Mouse (Mus musculus): ENCODE measurements at regions not wholly inside any gene's neighbourhood (a gene's known extent, or its start where the extent isn't known, plus 50 kb on each side); places are given as distances from the start of the nearest gene placed in this dataset.

DNA sequence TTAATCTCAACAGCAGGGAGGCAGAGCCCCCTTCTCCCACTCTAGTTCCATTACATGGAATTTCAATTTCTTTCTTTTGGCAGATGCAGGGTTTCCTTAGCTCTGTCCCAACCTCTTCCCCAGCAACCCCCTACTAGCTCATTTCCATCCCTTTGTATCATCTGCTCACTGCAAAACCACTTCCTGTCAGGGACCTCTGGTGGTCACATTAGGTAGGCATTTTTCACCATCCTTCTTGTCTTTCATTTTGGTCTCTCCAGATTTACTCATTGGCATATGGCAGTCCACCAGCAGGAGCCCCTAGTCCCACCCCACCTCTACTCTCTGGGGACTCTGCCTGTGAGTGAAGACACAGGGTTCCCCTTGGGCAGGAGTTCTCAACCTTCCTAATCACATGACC is 597.6 kb downstream of the Plekhb2 start:
- H3K4me3 ChIP-seq (ENCODE audit: low read depth, low read length): no peak overlapping the region
- no peaks in the 10 kb centered on the region for H3K36me3 ChIP-seq (replicated peaks; ENCODE audit: control insufficient read depth, insufficient read depth, low read depth, low read length)
- H3K4me2 ChIP-seq (ENCODE audit: low read depth, low read length): no peak overlapping the region
- ATAC-seq (replicated peaks; ENCODE audit: insufficient number of reproducible peaks, low FRiP score, low TSS enrichment, low read depth) (no peak), DNase-seq (ENCODE audit: low spot score) (no peak)
- H3K4me1 ChIP-seq (ENCODE audit: control insufficient read depth, insufficient read depth, low read length): no peaks in the 10 kb centered on the region
- no peaks in the 10 kb centered on the region for H3K9me3 ChIP-seq (replicated peaks; ENCODE audit: control insufficient read depth, low read length)
- H3K27ac ChIP-seq (replicated peaks; ENCODE audit: low read depth, low read length): no peak overlapping the region
- no peak overlapping the region for H3K9ac ChIP-seq (replicated peaks; ENCODE audit: low read length)
- no peaks in the 10 kb centered on the region for H3K27me3 ChIP-seq (ENCODE audit: control insufficient read depth, insufficient read depth, low read length)

GRCm38 (mm10) chr1:35452441-35453107 is 602.8 kb downstream of the Plekhb2 start:
- DNase-seq (ENCODE audit: low spot score) (no peak), ATAC-seq (replicated peaks; ENCODE audit: insufficient number of reproducible peaks, low FRiP score, low TSS enrichment, low read depth) (no peak)
- WGBS: 87% methylated on average over 19 of the region's 19 CpGs
- no peaks in the 10 kb centered on the region for H3K4me1 ChIP-seq (ENCODE audit: control insufficient read depth, insufficient read depth, low read length)
- H3K36me3 ChIP-seq (replicated peaks; ENCODE audit: control insufficient read depth, insufficient read depth, low read depth, low read length): no peaks in the 10 kb centered on the region
- no peak overlapping the region for H3K27ac ChIP-seq (replicated peaks; ENCODE audit: low read depth, low read length)
- no peak overlapping the region for H3K4me3 ChIP-seq (ENCODE audit: low read depth, low read length)
- H3K9ac ChIP-seq (replicated peaks; ENCODE audit: low read length): no peak overlapping the region
- H3K4me2 ChIP-seq (ENCODE audit: low read depth, low read length): no peak overlapping the region
- H3K9me3 ChIP-seq (replicated peaks; ENCODE audit: control insufficient read depth, low read length): no peaks in the 10 kb centered on the region
- no peaks in the 10 kb centered on the region for H3K27me3 ChIP-seq (ENCODE audit: control insufficient read depth, insufficient read depth, low read length)

DNA sequence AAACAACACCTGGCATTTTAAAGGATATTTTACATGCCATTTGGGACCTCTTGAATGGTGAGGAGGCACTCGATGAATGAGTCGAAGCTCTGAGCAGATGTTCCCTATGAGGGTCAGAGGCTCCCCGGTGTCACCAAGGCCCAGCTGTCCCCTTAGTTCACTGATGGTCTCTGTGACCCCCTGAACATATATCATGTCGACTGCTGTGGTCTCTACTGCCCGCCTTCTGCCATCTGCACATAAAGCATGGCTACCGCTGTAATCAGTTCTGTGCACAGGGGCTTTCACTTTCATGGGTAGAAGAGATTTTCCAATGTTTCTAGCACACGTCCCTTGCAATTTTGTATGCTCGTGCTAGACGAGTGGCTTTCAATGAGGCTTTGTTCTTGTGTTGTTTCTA is 607.8 kb downstream of the Plekhb2 start:
- no peaks in the 10 kb centered on the region for H3K36me3 ChIP-seq (replicated peaks; ENCODE audit: control insufficient read depth, insufficient read depth, low read depth, low read length)
- no peaks in the 10 kb centered on the region for H3K4me1 ChIP-seq (ENCODE audit: control insufficient read depth, insufficient read depth, low read length)
- H3K9ac ChIP-seq (replicated peaks; ENCODE audit: low read length): no peak overlapping the region
- DNase-seq (ENCODE audit: low spot score): no peak
- no peaks in the 10 kb centered on the region for H3K9me3 ChIP-seq (replicated peaks; ENCODE audit: control insufficient read depth, low read length)
- WGBS: 84% methylated on average over 9 of the region's 9 CpGs
- H3K4me2 ChIP-seq (ENCODE audit: low read depth, low read length): no peak overlapping the region
- H3K4me3 ChIP-seq (ENCODE audit: low read depth, low read length): no peak overlapping the region
- no peak for ATAC-seq (replicated peaks; ENCODE audit: insufficient number of reproducible peaks, low FRiP score, low TSS enrichment, low read depth)
- H3K27ac ChIP-seq (replicated peaks; ENCODE audit: low read depth, low read length): no peak overlapping the region
- no peaks in the 10 kb centered on the region for H3K27me3 ChIP-seq (ENCODE audit: control insufficient read depth, insufficient read depth, low read length)

GRCm38 (mm10) chr1:35465081-35465480 is 603.1 kb upstream of the Hs6st1 start:
- ATAC-seq (replicated peaks; ENCODE audit: insufficient number of reproducible peaks, low FRiP score, low TSS enrichment, low read depth) (no peak), DNase-seq (ENCODE audit: low spot score) (no peak)
- Histone ChIP-seq H3K9me3 (replicated peaks; ENCODE audit: control insufficient read depth, low read length) (no peaks in the 10 kb centered on the region), H3K36me3 (replicated peaks; ENCODE audit: control insufficient read depth, insufficient read depth, low read depth, low read length) (no peaks in the 10 kb centered on the region), H3K4me3 (ENCODE audit: low read depth, low read length) (no peak overlapping the region), H3K4me1 (ENCODE audit: control insufficient read depth, insufficient read depth, low read length) (no peaks in the 10 kb centered on the region), H3K4me2 (ENCODE audit: low read depth, low read length) (no peak overlapping the region), H3K27me3 (ENCODE audit: control insufficient read depth, insufficient read depth, low read length) (no peaks in the 10 kb centered on the region), H3K9ac (replicated peaks; ENCODE audit: low read length) (no peak overlapping the region), H3K27ac (replicated peaks; ENCODE audit: low read depth, low read length) (no peak overlapping the region)
- 59% methylated on average over 3 of the region's 3 CpGs for WGBS

DNA sequence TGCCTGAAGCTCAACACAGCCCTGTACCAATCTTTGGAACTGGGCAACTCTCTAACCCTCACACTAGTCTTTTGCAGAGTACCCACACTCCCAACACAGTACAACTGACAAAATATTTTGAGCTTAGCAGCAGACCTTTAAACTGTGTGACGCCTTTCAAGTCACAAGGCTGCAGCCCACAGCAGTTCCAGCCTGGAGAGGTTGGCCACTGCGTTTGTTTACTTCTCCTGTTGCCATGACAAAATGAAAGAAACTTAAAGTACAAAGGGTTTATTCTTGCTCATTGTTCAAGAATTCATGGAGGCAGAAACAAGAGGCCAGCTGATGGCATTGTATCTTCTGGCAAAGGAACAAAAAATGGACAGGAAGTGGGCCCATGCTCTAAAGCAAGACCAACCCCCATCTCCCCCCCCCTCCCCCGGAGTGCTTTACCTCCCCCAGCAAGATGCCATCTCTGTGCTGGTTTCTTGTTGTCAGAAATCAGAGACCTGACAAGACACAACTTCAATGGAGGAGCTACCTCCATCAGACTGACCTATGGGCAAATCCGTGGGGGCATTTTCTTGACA is 598.9 kb upstream of the Hs6st1 start:
- Histone ChIP-seq H3K9me3 (replicated peaks; ENCODE audit: control insufficient read depth, low read length) (no peaks in the 10 kb centered on the region), H3K27ac (replicated peaks; ENCODE audit: low read depth, low read length) (no peak overlapping the region), H3K27me3 (ENCODE audit: control insufficient read depth, insufficient read depth, low read length) (no peaks in the 10 kb centered on the region), H3K4me1 (ENCODE audit: control insufficient read depth, insufficient read depth, low read length) (no peaks in the 10 kb centered on the region), H3K4me3 (ENCODE audit: low read depth, low read length) (no peak overlapping the region), H3K9ac (replicated peaks; ENCODE audit: low read length) (no peak overlapping the region), H3K36me3 (replicated peaks; ENCODE audit: control insufficient read depth, insufficient read depth, low read depth, low read length) (no peaks in the 10 kb centered on the region), H3K4me2 (ENCODE audit: low read depth, low read length) (no peak overlapping the region)
- ATAC-seq (replicated peaks; ENCODE audit: insufficient number of reproducible peaks, low FRiP score, low TSS enrichment, low read depth): no peak
- 67% methylated on average over 4 of the region's 4 CpGs for WGBS
- peak; percentile 6 for DNase-seq (ENCODE audit: low spot score)

DNA sequence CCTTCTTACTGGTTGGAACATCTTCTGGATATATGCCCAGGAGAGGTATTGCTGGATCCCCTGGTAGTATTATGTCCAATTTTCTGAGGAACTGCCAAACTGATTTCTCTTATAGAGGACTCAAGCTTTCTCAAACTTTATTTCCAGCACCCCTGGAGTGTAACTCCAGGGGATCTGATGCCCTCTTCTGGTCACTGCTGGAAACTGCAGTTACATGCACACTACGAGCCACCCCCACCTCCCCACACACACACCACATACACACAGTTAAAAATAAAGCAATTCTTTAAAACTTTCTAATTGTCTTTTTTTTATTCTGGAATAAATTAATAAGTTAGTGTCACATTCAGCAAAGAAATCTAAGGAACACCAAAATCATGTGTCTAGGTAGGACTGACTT is 589.9 kb upstream of the Hs6st1 start:
- H3K9me3 ChIP-seq (replicated peaks; ENCODE audit: control insufficient read depth, low read length): no peaks in the 10 kb centered on the region
- no peak overlapping the region for H3K9ac ChIP-seq (replicated peaks; ENCODE audit: low read length)
- no peaks in the 10 kb centered on the region for H3K4me1 ChIP-seq (ENCODE audit: control insufficient read depth, insufficient read depth, low read length)
- H3K4me3 ChIP-seq (ENCODE audit: low read depth, low read length): no peak overlapping the region
- no peak overlapping the region for H3K4me2 ChIP-seq (ENCODE audit: low read depth, low read length)
- ATAC-seq (replicated peaks; ENCODE audit: insufficient number of reproducible peaks, low FRiP score, low TSS enrichment, low read depth): no peak
- no peaks in the 10 kb centered on the region for H3K36me3 ChIP-seq (replicated peaks; ENCODE audit: control insufficient read depth, insufficient read depth, low read depth, low read length)
- 92% methylated on average over 1 of the region's 1 CpGs for WGBS
- H3K27ac ChIP-seq (replicated peaks; ENCODE audit: low read depth, low read length): no peak overlapping the region
- no peaks in the 10 kb centered on the region for H3K27me3 ChIP-seq (ENCODE audit: control insufficient read depth, insufficient read depth, low read length)
- DNase-seq (ENCODE audit: low spot score): no peak

DNA sequence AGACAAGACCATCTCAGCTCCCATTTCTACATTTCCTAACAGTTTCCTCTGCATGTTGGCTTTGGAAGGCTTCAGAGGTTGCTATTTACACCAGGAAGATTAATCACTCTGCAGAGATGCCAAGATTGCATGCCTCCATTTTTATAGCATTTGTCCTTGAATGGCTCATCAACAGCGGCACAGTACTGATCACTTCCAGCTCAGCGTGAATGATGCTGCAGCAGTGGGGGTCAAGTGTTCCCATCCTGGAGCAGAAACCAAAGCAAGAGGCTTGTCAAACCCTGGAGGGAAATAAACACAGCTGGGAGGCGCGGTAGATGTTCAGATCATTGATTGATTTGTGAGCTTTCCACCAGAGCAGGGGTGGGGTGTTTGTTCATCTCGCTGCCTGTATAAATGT is 572.2 kb upstream of the Hs6st1 start:
- H3K4me2 ChIP-seq (ENCODE audit: low read depth, low read length): no peak overlapping the region
- ATAC-seq (replicated peaks; ENCODE audit: insufficient number of reproducible peaks, low FRiP score, low TSS enrichment, low read depth) (no peak), DNase-seq (ENCODE audit: low spot score) (no peak)
- H3K9me3 ChIP-seq (replicated peaks; ENCODE audit: control insufficient read depth, low read length): no peaks in the 10 kb centered on the region
- H3K9ac ChIP-seq (replicated peaks; ENCODE audit: low read length): no peak overlapping the region
- H3K27me3 ChIP-seq (ENCODE audit: control insufficient read depth, insufficient read depth, low read length): no peaks in the 10 kb centered on the region
- H3K27ac ChIP-seq (replicated peaks; ENCODE audit: low read depth, low read length): no peak overlapping the region
- WGBS: 71% methylated on average over 5 of the region's 5 CpGs
- H3K36me3 ChIP-seq (replicated peaks; ENCODE audit: control insufficient read depth, insufficient read depth, low read depth, low read length): no peaks in the 10 kb centered on the region
- H3K4me1 ChIP-seq (ENCODE audit: control insufficient read depth, insufficient read depth, low read length): no peaks in the 10 kb centered on the region
- H3K4me3 ChIP-seq (ENCODE audit: low read depth, low read length): no peak overlapping the region

- H3K4me3 ChIP-seq (ENCODE audit: low read depth, low read length): no peak overlapping the region
- H3K4me2 ChIP-seq (ENCODE audit: low read depth, low read length): no peak overlapping the region
- H3K36me3 ChIP-seq (replicated peaks; ENCODE audit: control insufficient read depth, insufficient read depth, low read depth, low read length): no peaks in the 10 kb centered on the region
- DNase-seq (ENCODE audit: low spot score) (no peak), ATAC-seq (replicated peaks; ENCODE audit: insufficient number of reproducible peaks, low FRiP score, low TSS enrichment, low read depth) (no peak)
- H3K9me3 ChIP-seq (replicated peaks; ENCODE audit: control insufficient read depth, low read length): no peaks in the 10 kb centered on the region
- no peak overlapping the region for H3K9ac ChIP-seq (replicated peaks; ENCODE audit: low read length)
- no peaks in the 10 kb centered on the region for H3K27me3 ChIP-seq (ENCODE audit: control insufficient read depth, insufficient read depth, low read length)
- WGBS: 84% methylated on average over 5 of the region's 5 CpGs
- no peaks in the 10 kb centered on the region for H3K4me1 ChIP-seq (ENCODE audit: control insufficient read depth, insufficient read depth, low read length)
- no peak overlapping the region for H3K27ac ChIP-seq (replicated peaks; ENCODE audit: low read depth, low read length)
Measured at GRCm38 (mm10) chr1:35522951-35523350, 545.2 kb upstream of the Hs6st1 start.
